Mouse (Mus musculus) kidney, adult 2 months (tissue): ENCODE data around the gene Hunk. TPM values are rescaled to one million over a fixed set of nuclear protein-coding genes. Genes with fewer than 3 reads are reported as not detected.

Source experiments
- DNase-seq: peaks from one replicate; pipeline ENCODE4 v3.0.0; 2021
- H3K27ac ChIP-seq: fragments of 200-500 bp; 2 replicates; pipeline ENCODE4 v1.5.1; 2012; ENCODE audit warnings: low read depth, low read length, control low read depth, inconsistent platforms; ENCODE audit not compliant: insufficient read depth
- H3K27me3 ChIP-seq: fragments of 200-500 bp; replicated peaks from 2 replicates; pipeline ENCODE4 v1.6.1; 2012; ENCODE audit warnings: mild to moderate bottlenecking, moderate library complexity, low read length, inconsistent platforms; ENCODE audit not compliant: control insufficient read depth, insufficient read depth
- H3K36me3 ChIP-seq: fragments of 200-500 bp; 2 replicates; pipeline ENCODE4 v1.6.1; 2012; ENCODE audit warnings: mild to moderate bottlenecking, moderate library complexity, low read length, inconsistent platforms; ENCODE audit not compliant: control insufficient read depth, insufficient read depth
- H3K4me1 ChIP-seq: fragments of 200-500 bp; 2 replicates; pipeline ENCODE4 v1.6.1; 2011; ENCODE audit warnings: low read length; ENCODE audit not compliant: control insufficient read depth, insufficient read depth
- H3K4me3 ChIP-seq: fragments of 200-500 bp; 2 replicates; pipeline ENCODE4 v1.5.1; 2011; ENCODE audit warnings: mild to moderate bottlenecking, low read depth, low read length, control low read depth; ENCODE audit not compliant: insufficient read depth
- CTCF ChIP-seq: fragments of 200-500 bp; conservative IDR thresholded peaks from 2 replicates; pipeline ENCODE4 v1.5.1; 2011; ENCODE audit warnings: low read depth, mild to moderate bottlenecking, control low read depth, low read length, moderate library complexity, mixed read lengths; ENCODE audit not compliant: insufficient read depth, insufficient read length
- POLR2A ChIP-seq: fragments of 200-500 bp; IDR thresholded peaks from one replicate; pipeline ENCODE4 v1.6.1; 2011; ENCODE audit warnings: low read depth, low read length, control low read depth
- WGBS: fragments of 180-500 bp; shearing (Covaris S2); methylation state at CpG from one replicate; pipeline ENCODE4 v1.1.7; 2018; 5-methylcytosine and 5-hydroxymethylcytosine counted together
- polyA plus RNA-seq: library from polyadenylated mRNA; depleted of rRNA; stranded (reverse); fragments of >200 nt; gene quantifications from 2 replicates; pipeline ENCODE4 v1.2.3, GENCODE M21; 2012

Gene Hunk
- polyA plus RNA-seq, 1 experiment, result 2.1 TPM

DNA sequence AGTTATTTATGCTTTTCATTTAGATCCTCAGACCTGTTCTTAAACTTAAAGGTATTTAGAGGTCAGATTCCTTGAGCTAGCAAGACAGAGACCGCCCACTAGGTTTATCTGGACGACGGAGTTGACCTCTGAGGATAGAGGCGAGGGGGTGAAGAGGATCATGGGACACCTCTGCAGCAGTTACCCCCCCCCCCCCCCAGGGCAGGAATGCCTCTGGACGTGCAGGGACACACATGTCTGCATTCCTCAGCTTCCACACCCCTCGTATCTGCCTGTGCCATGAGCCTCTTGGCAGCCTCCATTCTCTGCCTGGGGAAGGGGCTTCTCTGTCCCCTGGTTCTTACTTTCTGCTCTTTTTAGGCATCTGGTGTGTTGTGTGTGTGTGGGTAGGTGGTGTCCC, 19.8 kb downstream of the Hunk start:
- no peak for DNase-seq
- peaks cover 17% of the 10 kb centered on the region for H3K4me1 ChIP-seq
- WGBS, result 35% methylated on average over 6 of the region's 6 CpGs
- H3K27me3 ChIP-seq, result no peaks in the 10 kb centered on the region
- H3K36me3 ChIP-seq, result no peaks in the 10 kb centered on the region
- TF ChIP-seq POLR2A, result no peak
- TF ChIP-seq CTCF, result no peak
- no peak overlapping the region for H3K4me3 ChIP-seq
- no peak overlapping the region for H3K27ac ChIP-seq

DNA sequence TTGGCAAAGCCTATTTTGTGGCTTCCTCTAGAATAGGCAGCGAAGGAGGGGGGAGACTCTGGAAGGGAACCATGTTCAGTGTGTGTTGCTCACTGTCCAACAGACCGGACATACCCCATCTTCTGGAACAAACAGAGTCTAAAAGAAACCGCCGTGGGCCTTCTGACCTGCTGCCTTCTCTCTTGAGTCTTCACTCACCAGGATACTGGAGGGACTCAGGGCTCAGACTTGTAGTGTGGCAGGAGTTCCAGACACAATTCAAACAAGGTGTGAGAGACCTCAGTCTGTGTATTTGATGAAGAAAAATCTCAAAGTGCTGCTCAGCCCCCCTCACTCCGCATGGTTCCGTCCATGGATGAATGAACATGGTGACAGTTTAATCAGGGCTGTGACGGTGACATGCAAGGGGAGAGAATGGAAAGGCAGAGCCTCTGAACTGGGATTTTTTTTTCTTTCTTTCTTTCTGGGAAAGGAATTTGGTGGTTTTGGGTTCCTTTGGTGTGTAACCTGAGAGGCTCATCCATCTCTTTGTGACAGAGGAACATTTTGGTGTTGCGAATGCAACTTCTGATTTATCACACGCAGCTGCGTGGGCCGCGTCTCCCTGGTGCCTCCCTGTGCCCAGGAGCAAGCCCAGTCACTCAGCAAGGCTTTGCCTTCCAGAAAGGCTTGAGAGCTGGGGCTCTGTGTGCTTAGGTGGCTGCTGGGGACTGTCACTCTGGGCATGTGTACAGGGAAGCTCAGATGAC, 21.9 kb downstream of the Hunk start:
- TF ChIP-seq POLR2A, result no peak
- no peak for TF ChIP-seq CTCF
- 42% methylated on average over 12 of the region's 12 CpGs for WGBS
- no peak overlapping the region for H3K4me3 ChIP-seq
- H3K4me1 ChIP-seq, result peaks cover 13% of the 10 kb centered on the region
- no peaks in the 10 kb centered on the region for H3K27me3 ChIP-seq
- H3K27ac ChIP-seq, result no peak overlapping the region
- peak; percentile 52 for DNase-seq
- no peaks in the 10 kb centered on the region for H3K36me3 ChIP-seq

DNA sequence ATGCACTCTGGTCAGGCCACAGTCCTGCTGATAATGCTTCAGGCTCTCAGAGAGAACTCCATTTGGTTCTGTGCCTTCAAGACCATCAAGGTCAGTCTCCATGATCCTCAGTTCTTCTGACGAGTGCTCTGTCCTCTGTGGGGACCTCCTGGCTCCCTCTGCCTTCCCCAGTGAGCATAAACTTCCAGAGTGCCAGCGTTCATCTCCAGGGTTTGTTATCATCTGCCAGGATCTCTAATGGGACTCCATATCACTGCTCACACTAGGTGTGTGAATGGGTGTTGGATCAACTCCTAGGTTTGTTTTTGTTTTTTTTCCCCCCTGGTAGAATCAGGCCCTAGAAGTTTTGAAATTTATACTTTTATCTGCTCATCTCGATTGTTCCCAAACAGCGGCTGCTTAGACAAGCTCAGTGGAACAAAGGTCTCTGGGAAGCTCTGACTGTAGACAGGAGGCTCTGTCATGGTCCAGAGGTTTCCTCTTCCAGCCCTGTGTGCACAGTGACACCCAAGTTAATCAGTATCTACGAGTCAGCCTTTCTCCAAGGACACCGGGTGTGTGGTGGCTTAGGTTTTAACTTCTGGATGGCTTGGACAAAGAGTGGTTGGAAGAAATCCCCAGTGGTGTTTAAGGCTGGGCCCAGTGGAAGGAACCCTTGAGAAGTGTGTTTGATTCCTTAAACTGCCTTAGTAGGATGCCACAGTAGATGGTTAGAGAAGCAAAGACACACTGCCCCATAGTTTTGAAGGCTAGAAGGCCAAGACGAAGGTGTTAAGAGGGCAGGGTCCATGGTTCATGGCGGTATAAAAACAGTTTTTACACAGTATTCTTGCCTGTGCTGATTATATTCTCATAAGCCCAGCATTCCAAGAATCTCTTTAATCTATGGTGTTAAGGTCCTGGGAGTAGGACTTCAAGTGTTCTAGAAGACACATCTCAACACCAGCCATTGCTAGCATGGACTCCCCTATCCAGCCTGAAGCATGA, 26.6 kb downstream of the Hunk start:
- peak; percentile 94 for DNase-seq
- Histone ChIP-seq H3K4me3 (no peak overlapping the region), H3K27me3 (no peaks in the 10 kb centered on the region), H3K4me1 (peaks cover 14% of the 10 kb centered on the region), H3K27ac (peak overlapping the region; percentile 87), H3K36me3 (no peaks in the 10 kb centered on the region)
- WGBS, result 41% methylated on average over 8 of the region's 8 CpGs
- TF ChIP-seq CTCF (0 out of 2 replicates have a peak, but pooled peaks have one; percentile 5), POLR2A (no peak)

DNA sequence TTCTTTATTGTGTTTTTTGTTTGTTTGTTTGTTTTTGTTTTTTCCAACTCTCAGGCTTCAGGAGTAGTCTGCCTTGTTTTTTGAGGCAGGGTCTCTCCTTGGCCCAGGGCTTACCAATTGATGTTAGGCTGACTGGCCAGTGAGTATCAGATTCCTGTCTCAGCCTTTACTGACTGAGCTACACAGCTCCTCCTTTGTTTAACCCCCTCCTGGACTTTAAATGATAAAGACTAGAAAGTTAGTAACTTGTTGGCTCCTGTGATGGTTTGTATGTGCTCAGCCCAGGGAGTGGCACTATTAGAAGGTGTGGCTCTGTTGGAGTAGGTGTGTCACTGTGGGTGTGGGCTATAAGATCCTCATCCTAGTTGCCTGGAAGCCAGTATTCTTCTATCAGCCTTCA, 30.8 kb downstream of the Hunk start:
- Histone ChIP-seq H3K27ac (no peak overlapping the region), H3K36me3 (no peaks in the 10 kb centered on the region), H3K4me3 (no peak overlapping the region), H3K4me1 (peaks cover 14% of the 10 kb centered on the region), H3K27me3 (no peaks in the 10 kb centered on the region)
- TF ChIP-seq CTCF (no peak), POLR2A (no peak)
- no peak for DNase-seq

DNA sequence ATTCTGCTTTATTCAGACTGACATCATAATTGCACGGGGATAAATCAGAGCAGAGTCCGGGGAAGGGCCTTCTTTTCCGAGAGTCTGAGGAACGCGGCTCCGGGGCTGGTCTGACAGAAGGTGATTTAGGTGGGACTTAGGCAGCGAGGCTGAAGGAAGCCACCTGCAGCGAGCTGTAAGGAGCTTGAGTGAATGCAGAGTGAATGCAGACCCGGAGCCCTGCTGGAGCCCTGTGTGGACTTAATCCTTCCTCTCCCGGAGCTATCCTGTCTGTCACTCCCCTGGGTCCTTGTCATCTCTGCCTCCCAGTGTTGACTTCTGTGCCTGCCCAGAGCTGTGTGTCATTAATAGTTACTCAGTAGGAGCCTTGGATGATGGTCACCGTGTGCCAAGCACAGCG, 32.8 kb downstream of the Hunk start:
- DNase-seq, result peak; percentile 39
- Histone ChIP-seq H3K4me1 (peaks cover 10% of the 10 kb centered on the region), H3K4me3 (no peak overlapping the region), H3K27me3 (no peaks in the 10 kb centered on the region), H3K36me3 (no peaks in the 10 kb centered on the region), H3K27ac (no peak overlapping the region)
- TF ChIP-seq CTCF, result no peak
- WGBS, result 25% methylated on average over 12 of the region's 12 CpGs

DNA sequence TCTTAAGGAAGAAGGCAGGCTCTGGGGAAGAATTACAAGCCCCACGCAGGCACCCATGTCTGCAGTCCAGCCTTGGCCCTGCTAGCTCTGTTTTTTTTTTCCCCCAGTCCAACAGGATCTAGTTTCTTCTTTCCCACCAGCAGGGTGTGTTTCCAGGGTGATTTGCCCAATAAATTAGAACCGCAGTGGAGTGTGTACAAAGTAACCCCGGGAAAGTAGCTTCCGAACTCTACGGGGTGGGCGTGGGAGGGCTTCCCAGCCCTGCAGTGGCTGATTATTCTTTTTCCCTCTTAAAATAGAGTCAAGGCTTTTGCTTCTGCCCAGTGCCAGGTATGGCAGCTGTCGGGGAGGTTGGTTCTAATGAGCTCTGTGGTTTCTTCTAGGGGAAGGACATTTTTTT, 35.3 kb downstream of the Hunk start:
- TF ChIP-seq CTCF, result no peak
- TF ChIP-seq POLR2A, result no peak
- DNase-seq, result no peak
- Histone ChIP-seq H3K27me3 (no peaks in the 10 kb centered on the region), H3K36me3 (no peaks in the 10 kb centered on the region), H3K4me3 (no peak overlapping the region), H3K4me1 (peaks cover 10% of the 10 kb centered on the region), H3K27ac (no peak overlapping the region)
- 69% methylated on average over 7 of the region's 7 CpGs for WGBS

DNA sequence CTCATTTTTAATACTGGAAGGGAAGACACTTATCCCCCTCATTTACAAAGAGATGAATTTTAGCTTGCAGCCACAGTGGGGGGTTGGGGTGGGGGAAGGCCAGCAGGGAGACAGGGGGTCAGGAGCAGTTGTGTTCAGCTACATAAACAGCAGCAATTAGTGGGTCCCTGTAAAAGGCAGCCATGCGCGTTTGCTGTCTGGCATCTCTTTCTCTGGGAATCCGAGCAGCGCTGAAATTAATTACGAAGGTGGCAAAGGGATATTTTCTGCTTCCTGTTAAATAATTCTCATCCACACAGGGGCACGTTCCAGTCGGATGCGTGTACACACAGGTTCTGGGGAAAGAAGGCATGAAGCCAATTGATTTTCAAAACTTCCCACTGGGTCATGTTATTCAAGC, 35.7 kb downstream of the Hunk start:
- Histone ChIP-seq H3K36me3 (no peaks in the 10 kb centered on the region), H3K27me3 (no peaks in the 10 kb centered on the region), H3K4me1 (peaks cover 10% of the 10 kb centered on the region), H3K4me3 (no peak overlapping the region), H3K27ac (no peak overlapping the region)
- DNase-seq, result peak; percentile 29
- WGBS, result 31% methylated on average over 8 of the region's 8 CpGs
- no peak for TF ChIP-seq POLR2A
- TF ChIP-seq CTCF, result no peak
